Mouse (Mus musculus) megakaryocyte, adult 5-6 weeks (primary cell): ENCODE measurements around the gene Ext2. TPM values are rescaled to one million over a fixed set of nuclear protein-coding genes. Genes with fewer than 3 reads are reported as not detected.
A peak's percentile ranks its signal among the peaks of the same experiment; 100 is the strongest.

Experiments
- ATAC-seq: 2 replicates; pipeline ENCODE4 v1.8.0; 2016; ENCODE audit warnings: mild to moderate bottlenecking, inconsistent platforms; ENCODE audit not compliant: poor library complexity, severe bottlenecking
- total RNA-seq, 2 experiments: library from RNA; stranded (forward) in 1 of 2; stranded (reverse) in 1 of 2; fragments of 153-499, 151-499 nt in 1 of 2; fragments of 221-1000, 200-1000 nt in 1 of 2; gene quantifications; 2 replicates each; pipeline versions ENCODE4 v1.2.3 to v1.2.4; 2015 to 2017

Gene Ext2
- total RNA-seq, 2 experiments from 2014 or later = 16.3 to 29.7 TPM

DNA sequence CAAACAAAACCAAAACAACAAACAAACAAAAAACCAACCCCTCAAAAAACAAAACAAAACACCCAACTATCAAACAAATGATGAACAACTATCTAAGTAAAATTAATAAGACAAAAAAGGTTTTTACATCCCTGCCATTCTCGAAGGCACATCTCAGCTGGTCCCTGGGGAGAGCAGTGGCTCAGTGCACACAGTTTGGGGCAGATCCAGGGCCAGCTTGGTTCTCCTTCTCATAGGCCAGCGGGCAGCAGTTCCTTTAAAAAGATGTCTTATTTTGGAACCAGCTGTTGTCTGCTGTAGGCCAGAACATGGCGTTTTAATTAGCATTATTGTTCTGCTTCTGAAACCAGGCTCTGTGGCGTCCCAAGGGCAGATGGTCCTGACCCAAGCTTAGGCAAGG lies 129.3 kb downstream of the Ext2 start:
- no peak for ATAC-seq

GRCm38 (mm10) chr2:93690064-93690930 lies 132.1 kb downstream of the Ext2 start:
- no peak for ATAC-seq

DNA sequence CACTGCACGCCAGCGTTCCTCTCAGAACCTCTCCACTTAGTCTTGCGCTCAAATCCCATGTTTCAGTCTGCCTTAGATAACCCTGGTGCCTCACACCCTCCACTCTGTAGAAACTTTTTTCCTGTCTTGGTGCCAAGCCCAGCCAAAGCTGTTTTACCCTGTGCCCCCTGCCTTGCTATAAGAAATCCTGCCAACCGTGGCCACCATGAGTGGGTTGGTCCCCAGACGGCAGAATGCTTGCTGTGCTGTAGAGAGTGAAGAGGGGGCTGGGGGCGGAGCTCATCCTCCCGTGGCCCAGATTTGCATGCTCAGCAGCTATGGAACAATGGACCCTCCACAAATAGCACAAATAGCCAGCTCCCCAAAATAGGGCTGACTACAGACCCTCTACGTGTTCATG lies 138.7 kb downstream of the Ext2 start:
- no peak for ATAC-seq

- ATAC-seq = no peak
These were observed 139.7 kb downstream of the Ext2 start for GRCm38 (mm10) chr2:93682601-93683202.

DNA sequence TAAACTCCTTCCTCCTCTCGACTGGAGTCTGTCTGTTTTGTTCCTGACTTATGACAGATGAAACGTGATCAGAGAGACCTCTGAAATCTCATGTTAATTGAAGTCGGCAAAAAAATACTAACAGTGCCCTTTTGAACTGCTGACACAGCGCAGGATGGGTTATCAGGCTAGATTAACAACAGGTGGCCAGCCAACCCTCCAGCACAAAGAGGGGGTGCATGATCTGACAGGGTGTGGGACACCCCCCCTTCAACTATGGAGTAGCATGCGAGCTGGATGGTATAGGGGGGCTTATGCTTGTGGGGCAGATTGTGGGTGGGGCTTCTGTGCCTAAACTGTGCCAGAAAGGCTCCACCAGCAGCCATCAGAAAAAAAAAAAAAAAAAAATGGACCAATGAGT lies 141.0 kb downstream of the Ext2 start:
- no peak for ATAC-seq

DNA sequence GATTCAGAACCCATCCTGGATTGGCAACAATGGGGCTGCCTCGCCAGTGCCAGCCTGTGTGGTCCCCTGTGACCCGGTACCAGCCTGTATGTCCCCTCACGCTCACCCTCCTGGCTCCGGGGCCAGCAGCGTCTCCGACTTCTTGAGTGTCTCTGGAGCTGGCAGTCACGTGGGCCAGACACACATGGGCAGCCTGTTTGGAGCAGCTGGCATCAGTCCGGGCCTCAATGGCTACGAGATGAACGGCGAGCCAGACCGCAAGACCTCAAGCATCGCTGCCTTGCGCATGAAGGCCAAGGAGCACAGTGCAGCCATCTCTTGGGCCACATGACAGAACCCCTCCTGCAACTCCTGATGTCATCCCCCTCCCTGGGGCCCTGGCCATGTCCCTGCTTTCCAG lies 145.1 kb downstream of the Ext2 start:
- ATAC-seq = no peak

DNA sequence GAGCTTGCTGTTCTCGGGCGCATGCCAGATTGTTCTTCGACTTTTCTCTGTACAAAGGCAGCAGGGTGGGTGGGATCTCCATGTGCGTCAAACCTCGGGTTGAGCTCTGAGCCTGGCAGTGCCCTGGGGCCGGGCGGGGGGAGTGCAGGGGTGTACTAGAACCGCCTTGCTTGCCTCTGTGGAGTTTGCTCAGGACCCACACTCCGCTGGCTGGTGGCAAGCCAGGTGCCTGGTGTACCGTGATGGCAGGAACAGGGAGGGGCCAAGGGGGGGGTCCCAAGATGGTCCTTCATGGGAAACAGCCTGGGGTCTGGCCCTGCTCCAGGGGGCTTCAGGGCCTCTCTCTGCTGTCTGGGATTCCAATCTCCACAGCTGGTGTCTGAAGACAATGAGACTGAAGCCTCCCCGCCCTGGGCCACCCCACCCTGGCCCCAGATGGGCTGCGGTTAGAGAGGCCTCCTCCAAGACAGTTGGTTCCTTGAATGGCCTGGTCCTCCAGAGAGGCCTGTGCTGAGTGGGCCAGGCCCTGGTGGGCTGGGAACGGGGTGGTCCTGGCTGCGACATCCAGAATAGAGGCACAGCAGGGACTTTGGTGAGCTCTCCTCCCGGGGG lies 150.7 kb downstream of the Ext2 start:
- ATAC-seq = no peak

- no peak for ATAC-seq
These were observed 156.1 kb downstream of the Ext2 start for GRCm38 (mm10) chr2:93666146-93666858.

- no peak for ATAC-seq
These were observed 156.9 kb downstream of the Ext2 start for GRCm38 (mm10) chr2:93665472-93665871.

DNA sequence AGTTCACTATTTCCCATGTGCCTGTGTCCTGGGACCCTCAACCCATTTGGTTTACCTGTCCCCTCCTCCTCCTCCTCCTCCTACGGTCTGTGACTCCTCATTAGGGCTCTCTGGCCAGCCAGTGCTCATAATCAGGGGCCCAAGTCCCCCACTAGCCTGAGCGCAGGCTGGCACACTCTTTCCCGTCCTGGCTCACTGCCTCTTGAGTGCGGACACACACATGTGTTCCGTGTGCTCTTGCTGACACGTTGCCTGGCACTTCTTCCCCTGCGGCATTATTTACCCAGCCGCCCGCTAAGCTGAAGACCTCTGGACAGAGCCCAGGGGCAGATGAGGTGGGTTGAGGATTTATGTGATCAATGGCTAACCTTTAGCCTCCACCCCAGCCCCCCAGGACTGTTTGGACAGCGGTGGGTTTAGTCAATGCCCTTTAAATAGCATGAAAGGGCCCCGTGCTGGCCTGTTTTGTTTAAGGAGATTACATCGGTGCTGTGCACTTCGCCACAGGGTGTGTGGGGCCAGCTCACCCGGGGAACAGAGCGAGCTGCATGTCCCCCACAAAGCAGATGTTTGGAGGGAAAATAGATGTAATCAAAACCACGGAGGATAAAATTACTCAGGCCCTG lies 160.0 kb downstream of the Ext2 start:
- ATAC-seq = no peak

DNA sequence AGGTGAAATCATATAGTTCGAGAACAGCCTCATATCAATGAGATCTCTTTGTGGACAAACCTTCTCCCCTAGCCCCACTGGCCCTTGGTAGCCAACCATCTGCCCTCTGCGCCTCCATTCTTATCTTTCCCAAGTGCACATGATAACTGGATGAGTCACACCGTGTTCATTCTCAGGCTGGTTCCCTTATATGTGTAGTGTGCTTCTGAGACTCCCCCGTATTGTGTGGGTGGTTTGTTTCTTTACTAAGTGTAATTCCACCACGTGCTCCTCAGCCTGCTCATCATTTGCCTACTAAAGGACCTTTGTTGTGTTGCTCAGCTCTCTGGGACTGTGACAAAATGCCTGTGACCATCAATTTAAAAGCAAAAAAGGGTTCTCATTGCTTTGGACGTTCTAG lies 161.3 kb downstream of the Ext2 start:
- ATAC-seq = no peak

GRCm38 (mm10) chr2:93659705-93660308 lies 162.6 kb downstream of the Ext2 start:
- no peak for ATAC-seq

GRCm38 (mm10) chr2:93659004-93659403 lies 163.4 kb downstream of the Ext2 start:
- 0 out of 2 replicates have a peak, but pooled peaks have one; percentile 35 for ATAC-seq

DNA sequence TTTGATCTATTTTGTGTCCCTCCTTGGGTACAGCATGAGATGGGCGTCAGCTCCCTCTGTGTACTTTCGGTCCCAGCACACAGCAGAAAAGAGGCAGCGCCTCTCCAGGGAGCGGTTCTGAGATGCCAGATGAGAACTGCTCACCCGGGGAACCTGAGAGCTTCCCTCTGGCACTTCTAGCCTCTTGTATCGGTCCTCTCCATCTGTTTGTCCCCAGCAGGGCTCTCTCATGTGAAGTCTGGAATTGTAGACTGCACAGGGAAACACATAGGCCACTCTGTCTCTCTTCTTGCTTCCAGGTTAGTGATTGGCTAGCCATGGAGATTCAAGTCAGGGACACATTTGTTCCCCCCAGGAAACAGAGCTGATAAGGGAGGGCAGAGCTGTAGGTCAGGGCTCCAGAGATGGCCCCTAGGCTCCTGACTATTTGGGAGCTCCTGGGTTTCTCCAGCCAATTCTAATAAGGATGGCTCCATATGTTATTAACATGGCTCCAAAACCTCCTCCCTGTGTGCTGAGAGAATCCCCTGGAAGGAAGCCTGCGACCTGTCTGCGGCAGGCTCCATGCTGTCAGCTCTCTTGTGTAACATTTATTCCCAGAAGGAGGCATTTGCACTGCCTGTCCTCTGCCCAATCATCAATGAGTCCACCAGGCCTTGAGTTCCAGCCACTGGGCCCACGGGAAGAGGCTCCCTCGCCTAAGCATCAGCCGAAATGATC lies 167.9 kb downstream of the Ext2 start:
- no peak for ATAC-seq

DNA sequence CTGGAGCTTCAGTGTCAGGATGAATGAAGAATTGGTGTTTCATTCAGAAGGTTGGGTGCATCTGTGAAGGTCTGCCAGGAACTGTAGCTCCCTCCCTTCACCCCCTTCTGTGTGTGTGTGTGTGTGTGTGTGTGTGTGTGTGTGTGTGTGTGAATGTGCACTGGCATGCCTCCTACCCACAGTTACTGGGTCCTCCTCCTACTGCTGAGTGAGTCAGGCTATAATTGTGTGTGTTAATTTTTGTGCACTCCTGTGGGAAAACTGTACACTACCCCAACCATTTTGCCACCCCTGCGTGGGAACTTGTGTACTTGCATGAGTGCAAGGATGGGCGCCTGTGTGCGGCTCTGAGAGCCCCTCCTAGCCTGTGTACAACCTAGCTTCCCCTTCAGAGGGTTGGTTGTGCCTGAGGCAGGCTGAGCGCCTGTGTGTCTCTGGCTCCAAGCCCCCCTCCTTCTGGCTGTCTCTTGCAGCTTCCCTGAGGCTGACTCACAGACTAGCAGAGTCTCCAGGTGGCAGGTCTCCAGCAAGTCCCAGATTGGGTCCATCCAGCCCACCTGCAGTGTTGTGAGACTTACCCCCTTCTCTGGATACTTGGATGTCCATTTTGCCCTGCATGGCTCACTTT lies 173.0 kb downstream of the Ext2 start:
- no peak for ATAC-seq

- ATAC-seq = no peak
These were observed 174.3 kb downstream of the Ext2 start for GRCm38 (mm10) chr2:93647924-93648575.

DNA sequence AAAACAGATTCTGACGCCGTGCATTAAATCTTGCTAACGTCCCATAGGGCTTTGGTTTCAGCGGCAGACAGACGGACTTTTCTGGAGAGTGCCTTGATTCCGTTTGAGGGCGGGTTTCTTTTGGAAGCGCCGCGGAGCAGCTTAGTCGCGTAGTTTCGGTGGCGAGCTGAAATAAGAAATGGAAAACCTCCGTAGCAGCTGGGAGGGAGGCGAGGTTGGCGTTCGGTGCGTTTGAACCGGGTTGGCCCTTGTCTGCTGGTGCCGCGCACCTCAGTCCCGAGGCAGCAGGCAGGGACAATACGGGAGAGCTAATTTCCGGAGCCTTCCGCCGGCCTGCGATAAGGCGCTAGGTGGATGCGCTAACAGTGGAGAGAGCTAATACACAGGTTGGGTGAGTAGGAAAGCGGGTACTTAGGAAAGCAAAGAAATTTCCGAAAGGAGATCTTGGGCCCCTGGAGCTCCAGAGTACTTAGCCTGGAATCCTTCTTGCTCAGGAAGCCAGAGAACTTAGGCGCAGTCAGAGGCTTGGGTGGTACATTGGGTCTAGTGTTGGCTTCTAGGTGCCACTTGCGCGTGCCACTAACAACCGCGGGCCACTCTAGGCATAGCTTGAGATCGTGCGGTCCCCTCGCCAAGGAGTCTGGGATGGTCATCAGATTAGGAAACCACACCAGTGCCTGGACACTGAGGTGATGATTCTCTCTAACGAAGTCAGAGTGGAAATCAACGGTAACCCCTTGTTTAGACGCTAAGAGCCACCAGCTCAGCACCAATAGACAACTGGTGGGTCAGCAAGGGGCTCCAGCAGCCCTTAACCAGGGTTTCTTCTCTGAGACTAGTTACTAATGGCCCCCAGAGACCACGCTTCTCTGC lies 175.1 kb downstream of the Ext2 start:
- ATAC-seq = no peak
